Mouse (Mus musculus): ENCODE measurements at regions not wholly inside any gene's neighbourhood (a gene's known extent, or its start where the extent isn't known, plus 50 kb on each side); places are given as distances from the start of the nearest gene placed in this dataset.

DNA sequence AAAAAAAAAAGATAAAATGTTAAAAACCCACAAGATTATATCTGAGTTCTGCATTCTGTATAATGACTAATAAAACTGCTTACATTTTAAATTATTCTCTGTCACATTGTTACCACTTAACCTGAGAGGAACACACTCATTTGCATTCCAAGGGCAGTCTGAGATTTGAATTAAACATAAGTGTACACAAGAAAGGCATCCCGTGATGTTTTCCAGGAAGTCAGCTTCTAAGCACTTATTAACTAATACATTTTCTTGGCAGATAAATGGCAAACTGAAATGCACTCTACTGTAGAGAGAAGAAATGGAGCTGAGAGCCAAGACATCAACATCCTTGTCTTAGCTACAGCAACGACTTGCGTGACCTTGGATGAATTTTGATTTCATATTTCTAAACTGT lies 516.5 kb downstream of the Cdh9 start:
- DNase-seq (ENCODE audit: low read depth, low spot score), result no peak

DNA sequence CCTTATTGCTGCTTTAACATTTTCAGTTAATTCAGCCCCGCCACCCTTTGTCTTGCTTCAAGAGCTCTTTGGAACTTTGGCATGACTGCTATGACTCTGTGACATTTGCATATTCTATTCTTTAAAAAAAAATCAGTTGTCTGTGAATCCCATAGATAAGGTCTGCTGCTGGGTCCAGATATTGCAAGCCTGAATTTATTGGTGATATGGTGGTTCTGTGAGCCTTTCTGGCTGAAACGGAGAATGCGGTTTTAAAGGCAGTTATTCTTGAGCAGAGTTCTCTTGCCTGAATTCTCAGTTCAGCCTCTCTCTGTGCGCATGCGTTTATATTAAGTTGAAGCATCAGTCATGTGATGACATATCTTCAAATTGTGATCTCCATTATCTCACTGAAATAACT lies 560.7 kb downstream of the Cdh9 start:
- DNase-seq (ENCODE audit: low read depth, low spot score), result no peak
